Mouse (Mus musculus) liver, embryonic 14.5 days (tissue): ENCODE measurements around the gene Dgkz.

Experiments used
- CTCF ChIP-seq: IDR thresholded peaks from 2 replicates; pipeline ENCODE4 v1.5.1; 2016; ENCODE audit warnings: antibody characterized with exemption, low read depth, control low read depth
- EP300 ChIP-seq: IDR thresholded peaks from 2 replicates; pipeline ENCODE4 v1.6.1; 2016; ENCODE audit warnings: antibody characterized with exemption, low read depth

DNA sequence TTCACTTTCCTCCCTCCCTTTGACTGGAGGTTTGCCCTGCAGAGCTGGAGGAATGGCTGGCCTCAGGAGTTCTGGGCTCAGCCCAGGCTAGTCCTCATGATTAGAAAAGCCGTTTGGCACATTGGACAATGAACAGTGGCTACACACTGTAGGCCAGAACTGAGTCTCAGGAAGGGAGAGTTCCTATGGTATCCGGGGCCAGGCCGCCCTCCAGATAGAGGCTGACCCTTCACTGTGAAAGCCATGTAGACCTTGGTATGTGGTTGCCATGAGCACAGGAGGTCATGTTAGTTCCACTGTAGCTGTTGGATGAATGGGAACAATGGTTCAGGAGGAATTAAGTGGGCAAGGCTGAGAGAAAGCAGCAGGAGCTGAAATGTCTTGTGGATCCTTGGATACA lies 17.7 kb upstream of the Dgkz start:
- TF ChIP-seq EP300 (no peak), CTCF (no peak)
